Mouse (Mus musculus): ENCODE data around the gene Otulinl.

The Otulinl gene

DNA sequence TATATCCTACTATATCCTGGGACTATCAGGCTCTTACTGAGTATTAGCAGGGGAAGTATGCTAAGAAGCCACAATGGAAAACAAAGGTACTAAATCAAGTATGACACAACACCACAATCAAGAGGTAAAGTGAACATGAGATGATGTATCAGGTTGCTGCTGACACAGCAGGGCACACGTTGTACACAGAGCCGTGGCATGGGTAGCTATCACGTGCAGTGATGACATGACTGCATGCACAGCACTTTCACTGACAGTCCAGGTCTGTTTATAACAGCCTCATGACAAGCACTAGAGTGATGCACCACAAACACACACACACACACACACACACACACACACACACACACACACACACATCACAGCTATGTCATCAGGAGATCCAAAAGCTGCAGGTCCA is 64.2 kb downstream of the Otulinl start:
- no peak for DNase-seq (ENCODE audit: low spot score in 2 of 2)

GRCm38 (mm10) chr15:27616159-27616558 is 65.2 kb downstream of the Otulinl start:
- peak in 1 of 2 experiments; percentile 55 for DNase-seq (ENCODE audit: low spot score in 2 of 2)

DNA sequence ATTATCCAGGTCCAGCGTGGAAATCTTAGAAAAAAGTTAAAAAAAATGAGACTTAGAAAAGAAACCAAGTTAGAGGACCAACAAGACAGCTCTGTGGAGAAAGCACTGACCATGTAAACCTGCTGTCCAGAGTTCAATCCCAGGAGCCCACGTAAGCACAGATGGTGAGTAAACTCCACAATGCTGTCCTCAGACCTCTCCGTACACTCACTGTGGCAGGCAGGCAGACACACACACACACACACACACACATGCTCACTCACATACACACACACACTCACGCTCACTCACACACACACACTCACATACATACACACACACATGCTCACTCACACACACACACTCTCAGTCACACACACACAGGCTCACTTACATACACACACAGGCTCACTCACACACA is 68.1 kb downstream of the Otulinl start:
- no peak for DNase-seq (ENCODE audit: low spot score in 2 of 2)

DNA sequence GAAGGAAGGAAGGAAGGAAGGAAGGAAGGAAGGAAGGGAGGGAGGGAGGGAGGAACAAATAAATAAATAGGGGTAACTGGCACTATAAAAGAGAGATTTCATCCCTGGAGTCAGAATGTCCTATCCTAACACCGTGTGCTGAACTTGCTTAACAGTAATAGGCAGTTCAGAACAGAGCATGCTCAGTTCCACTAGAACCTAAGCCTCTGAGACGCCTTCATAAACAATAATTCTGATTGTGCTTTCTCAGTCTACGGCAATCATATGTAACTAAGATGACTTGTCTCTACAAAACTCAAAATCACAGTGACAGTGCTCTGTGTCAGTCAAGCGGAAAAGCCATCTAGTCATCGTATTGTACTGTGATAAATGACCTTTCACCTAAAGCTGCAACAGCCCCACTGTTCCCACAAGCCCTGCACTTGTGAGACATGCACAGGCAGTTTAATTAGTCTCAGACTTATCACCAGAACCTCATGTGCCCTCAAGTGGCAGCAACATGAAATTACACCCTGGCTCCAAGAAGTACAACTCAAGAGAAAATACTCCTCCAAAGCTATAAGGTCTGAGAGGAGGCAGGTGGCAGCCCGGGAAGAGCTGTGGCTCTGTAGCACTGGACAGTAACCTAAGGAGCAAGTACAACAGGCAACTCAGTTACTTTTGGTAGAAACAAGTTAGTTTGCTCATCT is 68.7 kb downstream of the Otulinl start:
- peak in 1 of 2 experiments; percentile 34 for DNase-seq (ENCODE audit: low spot score in 2 of 2)

DNA sequence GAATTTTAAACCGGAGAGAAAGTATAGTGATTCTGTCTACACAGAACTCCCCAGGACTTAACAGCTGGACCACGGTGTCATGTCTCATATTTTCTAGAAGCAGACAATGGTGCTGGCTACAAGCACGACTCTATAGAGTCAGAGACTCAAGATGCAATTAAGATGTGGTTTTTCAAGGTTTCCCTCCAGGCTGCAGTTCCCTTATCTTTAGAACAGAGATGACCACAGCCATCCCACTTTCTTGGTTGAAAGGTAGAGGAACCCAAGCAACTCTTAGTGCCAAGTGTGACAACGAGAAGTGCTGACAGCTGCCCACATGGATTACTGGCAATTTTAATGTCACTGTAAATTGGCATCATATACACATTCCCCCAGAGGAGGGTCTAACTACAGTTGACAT is 71.8 kb downstream of the Otulinl start:
- no peak for DNase-seq (ENCODE audit: low spot score in 2 of 2)

- no peak for DNase-seq (ENCODE audit: low spot score in 2 of 2)
Observed at GRCm38 (mm10) chr15:27605252-27605651, 76.1 kb downstream of the Otulinl start.
